Mouse (Mus musculus): ENCODE measurements around the gene Prm1. TPM values are rescaled to one million over a fixed set of nuclear protein-coding genes. Genes with fewer than 3 reads are reported as not detected.
A peak's percentile ranks its signal among the peaks of the same experiment; 100 is the strongest.

Prm1 gene
- polyA plus RNA-seq, 1 experiment from 2014 or later: 0.14 TPM

DNA sequence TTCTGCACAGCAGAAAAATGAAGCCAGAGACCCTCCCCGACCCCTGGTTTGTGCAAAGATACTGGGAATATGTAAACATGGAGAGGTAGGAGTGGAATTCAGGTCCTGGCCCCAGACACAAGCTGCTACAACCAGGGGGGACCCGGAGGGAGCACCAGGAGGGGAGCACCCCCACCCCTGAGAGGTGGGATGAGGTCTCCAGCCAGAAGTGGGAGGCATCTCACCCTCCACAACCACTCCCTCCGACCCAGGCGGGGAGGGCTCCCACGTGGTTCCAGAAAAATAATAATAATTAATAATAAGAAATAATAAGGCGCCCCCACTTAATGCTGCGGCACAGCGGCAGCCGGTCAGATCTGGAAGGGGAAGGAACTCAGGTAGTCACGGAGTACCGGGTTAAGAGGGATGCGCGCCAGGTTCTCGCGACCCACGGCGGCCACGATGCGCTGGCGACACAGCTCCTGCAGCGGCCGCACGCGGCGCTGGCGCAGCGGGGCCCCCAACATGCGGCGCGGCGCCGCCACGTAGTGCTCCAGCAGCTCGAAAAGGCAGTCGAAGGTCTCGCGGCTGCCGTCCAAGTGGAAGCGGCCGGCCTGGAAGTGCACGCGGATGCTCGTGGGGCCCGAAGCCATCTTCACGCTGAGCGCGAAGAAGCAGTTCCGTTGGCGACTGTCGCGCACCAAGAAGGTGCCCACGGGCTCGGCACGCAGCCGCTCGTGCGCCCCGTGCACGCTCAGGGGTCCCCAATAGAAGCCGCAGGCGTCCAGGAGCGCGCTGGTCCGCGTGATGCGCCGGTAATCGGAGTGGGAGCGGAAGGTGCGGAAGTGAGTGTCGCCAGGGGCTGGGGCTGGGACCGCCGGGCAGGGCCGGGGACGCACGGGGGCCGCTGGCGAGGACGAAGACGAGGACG lies 21.5 kb downstream of the Prm1 start:
- CTCF ChIA-PET: no interaction called here
- POLR2A ChIA-PET: interaction anchor here (0.8 to 2.1 kb wide), 2 partner anchors 52 to 62 kb away, joined by 3 to 5 read pairs; no protein-coding TSS in a partner anchor
- no peaks in the 10 kb centered on the region for H3K27me3 ChIP-seq
- DNase-seq (ENCODE audit: low read depth, low spot score) (no peak), ATAC-seq (no peak)
- no peak for TF ChIP-seq CTCF (IDR thresholded peaks at IDR 0.05)
- in situ Hi-C loops (cut with MboI; ENCODE audit: low pct_unique_long_range_greater_than_20kb): no loop called here

DNA sequence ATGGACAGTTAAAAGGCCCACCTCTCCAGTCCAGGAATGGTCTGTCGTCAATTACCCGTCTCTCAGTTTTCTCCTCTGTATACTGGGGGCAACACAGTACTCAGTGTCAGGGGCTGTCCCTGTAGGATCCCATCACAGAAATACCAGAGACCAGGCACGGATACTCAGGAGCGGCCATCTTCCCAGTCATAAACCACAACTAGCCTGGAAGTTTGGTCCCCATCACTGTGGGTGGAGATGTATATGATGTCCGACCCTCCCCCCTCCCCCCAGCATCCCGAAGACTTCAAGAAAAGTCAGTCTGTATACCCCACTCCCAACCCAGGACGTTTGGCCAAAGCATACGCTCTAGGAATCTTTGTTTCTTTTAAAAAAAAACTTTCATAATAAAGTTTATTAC lies 22.2 kb downstream of the Prm1 start:
- in situ Hi-C loops (cut with MboI; ENCODE audit: low pct_unique_long_range_greater_than_20kb): no loop called here
- ChIA-PET CTCF (interaction anchor here (1.3 to 1.7 kb wide), 2 partner anchors 16 to 118 kb away, joined by 3 to 7 read pairs; no protein-coding TSS in a partner anchor), POLR2A (no interaction called here)
- DNase-seq (ENCODE audit: low read depth, low spot score): no peak
- no peaks in the 10 kb centered on the region for H3K27me3 ChIP-seq
- no peak for TF ChIP-seq CTCF (IDR thresholded peaks at IDR 0.05)
- no peak for ATAC-seq

DNA sequence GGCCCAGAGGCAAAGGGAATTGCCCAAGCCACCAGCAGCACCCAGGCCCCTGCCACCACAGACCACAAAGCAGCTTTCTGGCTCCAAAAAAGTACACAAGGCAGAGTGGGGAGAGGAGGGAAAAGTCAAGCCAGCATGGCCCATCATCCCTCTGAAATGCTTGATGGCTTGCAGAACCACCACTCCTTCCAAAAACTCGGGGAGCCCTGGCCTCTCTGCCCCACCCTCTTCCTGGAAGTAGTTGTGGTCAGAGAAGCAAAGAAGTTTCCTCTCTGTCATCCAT lies 22.5 kb downstream of the Prm1 start:
- no peak for TF ChIP-seq CTCF (IDR thresholded peaks at IDR 0.05)
- in situ Hi-C loops (cut with MboI; ENCODE audit: low pct_unique_long_range_greater_than_20kb): no loop called here
- ATAC-seq (no peak), DNase-seq (ENCODE audit: low read depth, low spot score) (no peak)
- ChIA-PET POLR2A (interaction anchor here (0.7 kb wide), 1 partner anchor 122 kb away, joined by 3 read pairs; no protein-coding TSS in a partner anchor), CTCF (interaction anchor here (1.3 to 2.5 kb wide), 5 partner anchors 13 to 213 kb away, joined by 3 to 9 read pairs (median 5); no protein-coding TSS in a partner anchor)
- H3K27me3 ChIP-seq: no peaks in the 10 kb centered on the region

DNA sequence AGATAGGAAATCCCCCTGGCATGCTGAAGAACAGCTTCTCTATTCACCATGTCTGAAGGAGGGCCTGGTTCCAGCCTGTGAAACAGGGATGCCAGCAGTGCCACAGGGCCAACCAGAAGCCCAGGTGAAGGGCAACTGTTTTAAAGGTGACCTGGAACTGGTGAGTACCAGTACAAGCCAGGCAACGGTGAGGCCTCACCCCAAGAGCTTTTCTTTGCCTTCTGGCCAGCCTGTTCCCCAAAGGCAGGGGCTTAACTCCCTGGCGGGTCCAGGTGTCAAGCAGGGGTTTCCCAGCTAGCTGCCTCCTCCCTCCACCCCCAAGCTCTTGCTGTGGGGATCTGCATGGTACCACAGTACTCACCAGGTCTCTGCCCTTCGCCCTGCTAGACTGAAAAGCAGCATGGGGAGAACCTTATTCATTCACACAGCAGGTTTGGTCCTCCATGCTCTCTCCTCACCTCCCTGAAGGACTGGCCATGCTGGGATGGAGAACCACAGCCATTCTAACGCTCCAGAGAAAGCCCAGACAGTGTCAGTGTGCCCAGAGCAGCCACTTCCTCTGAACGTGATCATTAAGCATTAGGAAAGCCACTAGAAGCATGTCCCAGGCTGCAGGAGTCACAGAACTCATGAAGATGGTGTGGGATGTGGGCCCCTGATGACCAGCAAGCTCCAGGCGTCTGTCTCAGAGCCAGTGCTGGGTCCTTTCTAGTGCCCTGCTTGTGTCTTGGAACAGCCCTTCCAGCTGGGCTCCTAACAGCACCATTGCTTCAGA lies 23.1 kb downstream of the Prm1 start:
- no peak for DNase-seq (ENCODE audit: low read depth, low spot score)
- no peak for ATAC-seq
- no peaks in the 10 kb centered on the region for H3K27me3 ChIP-seq
- no peak for TF ChIP-seq CTCF (IDR thresholded peaks at IDR 0.05)
- in situ Hi-C loops (cut with MboI; ENCODE audit: low pct_unique_long_range_greater_than_20kb): no loop called here
- POLR2A ChIA-PET: interaction anchor here (0.6 to 1.0 kb wide), 3 partner anchors 121 to 930 kb away, joined by 3 read pairs; no protein-coding TSS in a partner anchor
- CTCF ChIA-PET: interaction anchor here (0.7 to 2.5 kb wide), 6 partner anchors 13 to 213 kb away, joined by 3 to 9 read pairs (median 4); no protein-coding TSS in a partner anchor

DNA sequence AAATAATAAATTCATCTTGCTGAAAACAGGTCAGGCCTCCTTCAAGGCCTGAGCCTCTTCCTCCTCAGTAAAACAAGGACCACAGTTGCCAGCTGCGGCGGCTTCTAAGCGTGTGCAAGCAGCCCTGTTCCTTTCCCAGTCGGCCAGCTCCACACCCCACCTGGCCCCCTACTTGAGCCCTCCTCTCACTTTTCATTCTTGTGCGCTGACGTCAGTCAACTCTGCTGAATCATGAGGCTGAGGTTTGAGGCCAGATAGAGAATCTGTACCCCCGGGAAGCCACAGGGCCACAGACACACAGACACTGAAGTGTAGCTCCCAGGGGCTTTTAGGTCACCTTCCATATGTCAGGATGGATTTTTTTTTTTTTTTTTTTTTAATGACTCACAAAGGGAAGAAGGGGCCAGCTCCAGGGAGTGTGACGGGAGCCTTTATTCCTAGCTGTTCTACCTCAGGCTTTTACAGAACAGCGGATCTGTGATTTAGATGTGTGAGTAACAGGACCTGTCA lies 23.7 kb downstream of the Prm1 start:
- ChIA-PET CTCF (interaction anchor here (0.7 to 2.5 kb wide), 7 partner anchors 12 to 212 kb away, joined by 3 to 9 read pairs (median 4); no protein-coding TSS in a partner anchor), POLR2A (interaction anchor here (0.6 to 1.0 kb wide), 2 partner anchors 185 to 931 kb away, joined by 3 read pairs; no protein-coding TSS in a partner anchor)
- TF ChIP-seq CTCF (IDR thresholded peaks at IDR 0.05): no peak
- no peaks in the 10 kb centered on the region for H3K27me3 ChIP-seq
- in situ Hi-C loops (cut with MboI; ENCODE audit: low pct_unique_long_range_greater_than_20kb): no loop called here
- DNase-seq (ENCODE audit: low read depth, low spot score): peak; percentile 68
- ATAC-seq: peak; percentile 2

DNA sequence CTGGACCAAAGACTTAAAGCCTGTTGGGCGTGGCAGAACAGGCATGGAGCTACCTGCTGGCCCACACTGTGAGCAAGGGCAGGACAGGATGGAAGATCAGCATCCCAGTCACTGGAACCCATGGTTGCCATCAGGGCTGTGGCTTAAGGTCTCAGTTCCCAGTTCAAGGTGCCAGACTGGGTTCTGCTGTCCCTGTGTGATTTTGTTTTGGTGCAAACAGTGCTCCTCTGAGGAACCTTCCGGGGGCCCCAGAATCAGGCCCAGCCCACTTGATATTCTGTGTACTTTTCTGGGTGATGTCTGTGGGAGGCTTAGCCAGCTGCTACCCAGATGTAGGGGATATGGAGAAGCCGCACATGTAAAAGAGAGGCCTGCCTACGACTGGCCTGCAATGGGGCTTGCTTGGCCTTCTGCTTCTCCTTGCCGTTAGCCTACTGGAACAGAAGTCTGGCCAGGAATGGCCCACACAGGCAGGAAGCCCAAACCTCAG lies 25.0 kb downstream of the Prm1 start:
- POLR2A ChIA-PET: no interaction called here
- DNase-seq (ENCODE audit: low read depth, low spot score) (no peak), ATAC-seq (no peak)
- H3K27me3 ChIP-seq: no peaks in the 10 kb centered on the region
- CTCF ChIA-PET: interaction anchor here (1.5 to 2.5 kb wide), 2 partner anchors 66 to 140 kb away, joined by 3 to 9 read pairs; no protein-coding TSS in a partner anchor
- in situ Hi-C loops (cut with MboI; ENCODE audit: low pct_unique_long_range_greater_than_20kb): no loop called here
- TF ChIP-seq CTCF (IDR thresholded peaks at IDR 0.05): no peak

DNA sequence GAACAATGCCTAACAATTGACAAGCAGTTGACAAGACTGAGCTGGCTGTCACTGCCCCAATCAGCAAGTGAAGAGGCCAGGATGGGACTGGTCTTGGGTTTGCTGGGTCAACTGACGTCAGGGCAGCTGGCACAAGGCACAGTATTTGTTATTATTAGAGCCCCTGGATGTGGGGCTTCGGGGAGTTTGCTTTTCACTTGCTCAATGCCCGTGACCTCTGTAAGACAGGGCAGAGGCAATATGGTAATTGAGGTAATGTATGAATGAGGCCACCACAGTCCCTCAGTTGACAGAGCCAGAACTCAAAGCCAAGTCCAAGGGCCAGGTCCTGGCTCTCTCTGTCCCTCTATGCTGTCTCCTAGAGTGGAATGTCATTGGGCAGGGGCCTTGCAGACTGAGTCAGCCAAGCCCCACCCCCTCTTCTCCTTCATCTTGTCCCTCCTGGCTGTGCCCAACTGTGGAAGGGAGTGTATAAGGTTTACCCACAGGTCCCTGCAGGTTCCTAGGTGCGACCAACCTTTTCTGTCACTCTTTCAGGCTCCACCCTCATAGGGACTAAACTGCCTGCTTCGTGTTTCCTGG lies 28.0 kb downstream of the Prm1 start:
- H3K27me3 ChIP-seq: no peaks in the 10 kb centered on the region
- no peak for TF ChIP-seq CTCF (IDR thresholded peaks at IDR 0.05)
- ChIA-PET POLR2A (no interaction called here), CTCF (no interaction called here)
- DNase-seq (ENCODE audit: low read depth, low spot score) (no peak), ATAC-seq (no peak)
- in situ Hi-C loops (cut with MboI; ENCODE audit: low pct_unique_long_range_greater_than_20kb): no loop called here

DNA sequence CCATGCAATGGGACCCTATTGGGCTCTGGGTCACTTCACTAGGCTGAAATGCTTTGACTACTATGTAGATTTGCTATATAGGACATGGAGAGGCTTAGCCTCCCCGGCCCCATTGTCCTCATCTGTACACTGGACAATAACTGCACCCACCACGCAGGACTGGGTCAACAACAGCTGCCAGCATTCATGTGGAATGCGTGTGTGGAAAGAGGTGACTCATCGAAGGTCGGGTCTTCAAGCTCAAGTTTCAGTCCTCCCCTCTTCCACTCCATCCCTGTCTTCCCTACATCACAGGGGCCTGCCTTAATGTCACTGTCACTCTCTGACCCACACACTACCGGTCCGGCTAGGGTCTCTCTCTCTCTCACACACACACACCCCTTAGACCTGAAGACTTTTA lies 29.3 kb downstream of the Prm1 start:
- no peak for DNase-seq (ENCODE audit: low read depth, low spot score)
- in situ Hi-C loops (cut with MboI; ENCODE audit: low pct_unique_long_range_greater_than_20kb): no loop called here
- POLR2A ChIA-PET: no interaction called here
- no peaks in the 10 kb centered on the region for H3K27me3 ChIP-seq
- no peak for TF ChIP-seq CTCF (IDR thresholded peaks at IDR 0.05)
- no peak for ATAC-seq
- CTCF ChIA-PET: no interaction called here

DNA sequence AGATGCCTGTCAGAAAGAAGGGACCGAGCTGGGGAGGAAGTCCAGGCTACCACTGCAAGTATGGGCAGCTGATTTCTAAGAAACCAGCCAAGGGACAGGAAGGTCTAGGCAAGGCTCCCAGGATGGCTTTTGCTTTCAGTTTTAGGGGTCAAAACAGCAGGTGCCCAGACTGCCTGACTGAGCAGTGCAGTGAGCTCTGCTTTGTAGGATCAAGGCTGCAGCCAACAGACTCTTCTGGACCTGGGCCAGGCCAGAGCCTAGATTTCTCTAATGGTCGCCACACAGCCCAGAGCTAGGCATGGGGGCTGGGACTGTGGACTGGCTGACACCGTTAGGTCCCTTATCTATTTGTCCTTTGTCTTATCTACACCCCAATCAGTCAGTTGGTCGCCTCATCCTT lies 30.9 kb downstream of the Prm1 start:
- CTCF ChIA-PET: interaction anchor here (1.2 kb wide), 1 partner anchor 11 kb away, joined by 3 read pairs; the partner anchor contains the start of gene Socs1
- no peak for TF ChIP-seq CTCF (IDR thresholded peaks at IDR 0.05)
- no peak for ATAC-seq
- H3K27me3 ChIP-seq: no peaks in the 10 kb centered on the region
- in situ Hi-C loops (cut with MboI; ENCODE audit: low pct_unique_long_range_greater_than_20kb): no loop called here
- POLR2A ChIA-PET: no interaction called here
- no peak for DNase-seq (ENCODE audit: low read depth, low spot score)

DNA sequence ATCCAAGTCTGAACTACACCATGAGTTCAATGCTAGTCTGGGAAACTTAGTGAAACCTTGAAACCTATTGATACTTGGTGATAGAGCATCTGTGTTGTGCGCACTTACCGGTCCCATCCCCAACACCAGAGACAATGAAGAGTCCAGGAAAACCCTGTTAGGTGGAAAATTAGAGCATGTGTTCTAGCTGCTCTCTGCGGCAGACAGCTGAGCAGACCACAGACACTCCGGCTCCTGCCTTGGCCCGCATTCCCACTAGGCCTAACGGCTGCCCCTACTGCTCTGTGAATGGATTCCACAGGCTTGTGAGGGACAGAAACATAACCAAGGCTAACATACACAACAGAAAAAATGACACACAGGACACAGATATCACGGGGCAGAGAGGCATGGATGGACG lies 32.1 kb downstream of the Prm1 start:
- no peaks in the 10 kb centered on the region for H3K27me3 ChIP-seq
- in situ Hi-C loops (cut with MboI; ENCODE audit: low pct_unique_long_range_greater_than_20kb): no loop called here
- POLR2A ChIA-PET: no interaction called here
- no peak for TF ChIP-seq CTCF (IDR thresholded peaks at IDR 0.05)
- CTCF ChIA-PET: no interaction called here
- DNase-seq (ENCODE audit: low read depth, low spot score) (no peak), ATAC-seq (no peak)

Measured in Patski (cell line).